Mouse (Mus musculus) hindbrain, embryonic 11.5 days (tissue): ENCODE measurements around the gene Cfap54. TPM values are rescaled to one million over a fixed set of nuclear protein-coding genes. Genes with fewer than 3 reads are reported as not detected.

Source experiments
- ATAC-seq: fragments of 200-750 bp; cut with Nextera tagmentation; 2 replicates; pipeline ENCODE4 v1.8.0; 2017; ENCODE audit warnings: mild to moderate bottlenecking, moderate TSS enrichment, moderate library complexity; ENCODE audit not compliant: low FRiP score
- DNase-seq: peaks from one replicate; pipeline ENCODE4 v3.0.0-alpha.2; 2015; ENCODE audit warnings: low spot score
- H3K27ac ChIP-seq: fragments of 300-500 bp; sonication (generic); 2 replicates; pipeline ENCODE4 v1.5.1; 2014; ENCODE audit warnings: mild to moderate bottlenecking, low read depth, low read length
- H3K27me3 ChIP-seq: fragments of 300-500 bp; sonication (generic); 2 replicates; pipeline ENCODE4 v1.6.1; 2014; ENCODE audit warnings: mild to moderate bottlenecking, low read length, moderate library complexity, mixed read lengths; ENCODE audit not compliant: control insufficient read depth, insufficient read depth
- H3K36me3 ChIP-seq: fragments of 300-500 bp; sonication (generic); 2 replicates; pipeline ENCODE4 v1.6.1; 2014; ENCODE audit warnings: mild to moderate bottlenecking, low read length, moderate library complexity, mixed read lengths; ENCODE audit not compliant: control insufficient read depth, insufficient read depth
- H3K4me1 ChIP-seq: fragments of 300-500 bp; sonication (generic); replicated peaks from 2 replicates; pipeline ENCODE4 v1.6.1; 2014; ENCODE audit warnings: low read length, mixed read lengths; ENCODE audit not compliant: control insufficient read depth, insufficient read depth
- H3K4me2 ChIP-seq: fragments of 300-500 bp; sonication (generic); replicated peaks from 2 replicates; pipeline ENCODE4 v1.6.1; 2014; ENCODE audit warnings: mild to moderate bottlenecking, low read depth, low read length
- H3K4me3 ChIP-seq: fragments of 300-500 bp; sonication (generic); 2 replicates; pipeline ENCODE4 v1.5.1; 2014; ENCODE audit warnings: low read depth, low read length
- H3K9ac ChIP-seq: fragments of 300-500 bp; sonication (generic); 2 replicates; pipeline ENCODE4 v1.6.1; 2014; ENCODE audit warnings: low read depth, low read length
- H3K9me3 ChIP-seq: fragments of 300-500 bp; sonication (generic); 2 replicates; pipeline ENCODE4 v1.6.1; 2016; ENCODE audit warnings: low read length; ENCODE audit not compliant: control insufficient read depth
- WGBS: fragments of 180-500 bp; shearing (Covaris S2); extraction: QIAGEN DNeasy Blood & Tissue Kit; methylation state at CpG from one replicate; pipeline ENCODE4 v1.1.7; 2014; 5-methylcytosine and 5-hydroxymethylcytosine counted together
- polyA plus RNA-seq: library from polyadenylated mRNA; unstranded; fragments of >200 nt; fragmentation: Nextera tagmentation; extraction: Ambion mirVana; gene quantifications from 2 replicates; pipeline ENCODE4 v1.2.1, GENCODE M21; 2014

The Cfap54 gene
- polyA plus RNA-seq, 1 experiment from 2014 or later = 2.4 TPM

DNA sequence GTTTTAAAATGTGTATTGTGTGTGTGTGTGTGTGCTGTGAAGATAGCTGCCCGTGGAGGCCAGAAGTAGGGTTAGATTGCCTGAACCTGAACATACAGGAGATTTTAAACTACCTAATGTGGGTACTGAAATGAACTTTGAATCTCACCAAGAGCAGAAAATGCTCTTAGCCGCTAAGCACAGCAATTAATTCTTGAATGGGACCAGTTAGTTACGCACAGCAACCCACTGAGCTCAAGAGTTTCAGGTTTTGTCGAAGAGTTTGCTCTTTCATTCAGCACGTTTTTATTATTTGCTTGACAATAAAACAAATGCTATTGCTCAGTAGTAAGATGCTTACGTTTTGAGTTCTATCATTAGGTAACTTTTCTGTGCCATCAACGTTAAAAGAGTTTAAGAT, 23.9 kb upstream of the Cfap54 start:
- no peak overlapping the region for H3K9ac ChIP-seq
- DNase-seq (no peak), ATAC-seq (no peak)
- no peaks in the 10 kb centered on the region for H3K36me3 ChIP-seq
- no peaks in the 10 kb centered on the region for H3K4me1 ChIP-seq
- H3K9me3 ChIP-seq = no peaks in the 10 kb centered on the region
- 73% methylated on average over 7 of the region's 7 CpGs for WGBS
- H3K4me3 ChIP-seq = no peak overlapping the region
- no peak overlapping the region for H3K4me2 ChIP-seq
- no peak overlapping the region for H3K27ac ChIP-seq
- H3K27me3 ChIP-seq = no peaks in the 10 kb centered on the region

DNA sequence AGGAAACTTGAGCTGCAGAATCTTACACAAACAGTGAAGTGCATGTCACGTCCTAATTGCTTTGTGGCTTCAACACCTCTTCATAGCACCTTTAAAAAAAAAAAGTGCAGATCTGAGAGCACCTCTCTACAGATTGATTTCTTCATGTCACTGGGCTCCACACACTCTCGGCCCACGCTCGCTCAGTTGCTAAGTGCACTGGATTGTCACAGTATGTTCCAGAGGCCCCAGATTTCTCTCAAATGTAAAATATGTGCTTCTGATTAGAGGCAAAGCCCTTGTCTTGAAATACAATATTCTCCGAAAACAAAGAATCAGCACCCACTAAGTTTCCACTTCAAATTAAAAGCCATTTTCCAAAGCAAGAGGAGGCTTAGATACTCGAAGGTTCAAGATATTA, 22.9 kb upstream of the Cfap54 start:
- Histone ChIP-seq H3K27me3 (no peaks in the 10 kb centered on the region), H3K4me1 (no peaks in the 10 kb centered on the region), H3K9me3 (no peaks in the 10 kb centered on the region), H3K4me2 (no peak overlapping the region), H3K9ac (no peak overlapping the region), H3K36me3 (no peaks in the 10 kb centered on the region), H3K4me3 (no peak overlapping the region), H3K27ac (no peak overlapping the region)
- no peak for DNase-seq
- ATAC-seq = no peak
- WGBS = 79% methylated on average over 6 of the region's 6 CpGs

DNA sequence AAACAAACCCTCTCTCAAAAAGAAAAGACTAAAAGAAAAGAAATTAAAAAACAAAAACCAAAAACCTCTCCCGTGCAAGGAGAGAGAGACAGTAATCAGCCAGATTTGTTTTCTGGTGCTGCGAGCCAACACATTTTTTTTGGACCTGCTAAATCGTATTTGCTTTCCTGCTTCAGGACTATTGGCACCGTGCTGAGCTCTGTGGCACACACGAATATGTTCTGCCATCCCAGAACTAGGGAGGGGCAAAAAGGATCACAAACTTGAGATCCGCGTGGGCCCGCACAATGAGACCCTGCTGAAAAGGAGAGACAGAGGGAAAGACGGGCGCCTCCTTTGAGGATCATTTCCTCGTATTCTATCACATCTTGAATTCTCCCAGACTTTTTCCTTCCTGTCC, 22.3 kb upstream of the Cfap54 start:
- Histone ChIP-seq H3K9ac (no peak overlapping the region), H3K27me3 (no peaks in the 10 kb centered on the region), H3K4me3 (no peak overlapping the region), H3K4me2 (no peak overlapping the region), H3K4me1 (no peaks in the 10 kb centered on the region), H3K9me3 (no peaks in the 10 kb centered on the region), H3K27ac (no peak overlapping the region), H3K36me3 (no peaks in the 10 kb centered on the region)
- ATAC-seq (no peak), DNase-seq (no peak)
- 78% methylated on average over 11 of the region's 11 CpGs for WGBS

DNA sequence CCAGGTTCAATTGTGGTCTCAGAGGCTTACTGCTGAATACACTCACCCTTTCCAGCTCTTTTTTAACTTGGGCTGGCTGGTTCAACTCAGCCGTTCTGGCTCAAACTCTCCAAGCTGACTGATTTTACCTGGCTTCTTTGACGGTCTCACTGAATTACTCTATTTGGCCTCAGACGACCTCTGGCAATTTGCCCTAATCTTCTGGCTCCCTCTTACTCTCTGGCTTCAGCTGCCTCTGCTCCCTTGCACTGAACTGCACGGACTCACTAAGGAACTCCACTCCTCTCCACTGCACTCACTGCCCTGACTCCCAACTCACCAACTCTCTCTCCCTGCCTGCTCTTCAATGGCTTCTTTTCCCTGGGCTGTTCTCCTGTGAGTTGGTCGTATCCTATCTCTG, 20.9 kb upstream of the Cfap54 start:
- H3K27me3 ChIP-seq = no peaks in the 10 kb centered on the region
- H3K27ac ChIP-seq = no peak overlapping the region
- 79% methylated on average over 5 of the region's 5 CpGs for WGBS
- no peaks in the 10 kb centered on the region for H3K9me3 ChIP-seq
- H3K9ac ChIP-seq = no peak overlapping the region
- H3K4me1 ChIP-seq = no peaks in the 10 kb centered on the region
- no peaks in the 10 kb centered on the region for H3K36me3 ChIP-seq
- H3K4me3 ChIP-seq = no peak overlapping the region
- DNase-seq (no peak), ATAC-seq (no peak)
- no peak overlapping the region for H3K4me2 ChIP-seq

DNA sequence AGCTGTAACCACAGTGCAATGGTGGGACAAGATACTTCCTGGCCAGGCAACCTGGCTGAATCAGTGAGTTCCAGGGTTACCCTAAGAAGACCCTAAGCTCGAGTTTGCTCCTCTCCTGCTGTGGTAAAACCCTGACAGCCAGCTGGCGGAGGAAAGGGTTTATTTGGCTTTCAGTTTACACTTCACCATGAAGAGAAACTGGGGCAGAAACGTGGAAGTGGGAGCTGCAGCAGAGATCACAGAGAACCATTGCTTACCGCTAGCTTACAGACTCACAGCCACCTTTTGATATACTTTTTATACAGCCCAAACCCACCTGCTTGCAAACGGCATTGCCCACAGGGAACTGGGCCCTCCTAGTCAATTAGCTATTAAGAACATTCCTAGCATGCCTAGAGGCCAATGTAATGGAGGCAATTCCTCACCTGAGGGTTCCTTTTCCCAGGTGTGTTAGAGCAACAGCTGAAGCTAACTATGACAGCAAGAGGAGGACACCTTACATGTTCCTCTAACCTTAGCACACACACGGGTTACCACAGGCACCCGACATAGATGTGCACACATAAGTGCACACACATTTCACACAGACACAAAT, 16.9 kb upstream of the Cfap54 start:
- no peaks in the 10 kb centered on the region for H3K36me3 ChIP-seq
- DNase-seq (no peak), ATAC-seq (no peak)
- H3K4me3 ChIP-seq = no peak overlapping the region
- H3K9ac ChIP-seq = no peak overlapping the region
- WGBS = 75% methylated on average over 7 of the region's 7 CpGs
- no peaks in the 10 kb centered on the region for H3K27me3 ChIP-seq
- no peaks in the 10 kb centered on the region for H3K9me3 ChIP-seq
- H3K4me2 ChIP-seq = no peak overlapping the region
- H3K4me1 ChIP-seq = no peaks in the 10 kb centered on the region
- no peak overlapping the region for H3K27ac ChIP-seq

DNA sequence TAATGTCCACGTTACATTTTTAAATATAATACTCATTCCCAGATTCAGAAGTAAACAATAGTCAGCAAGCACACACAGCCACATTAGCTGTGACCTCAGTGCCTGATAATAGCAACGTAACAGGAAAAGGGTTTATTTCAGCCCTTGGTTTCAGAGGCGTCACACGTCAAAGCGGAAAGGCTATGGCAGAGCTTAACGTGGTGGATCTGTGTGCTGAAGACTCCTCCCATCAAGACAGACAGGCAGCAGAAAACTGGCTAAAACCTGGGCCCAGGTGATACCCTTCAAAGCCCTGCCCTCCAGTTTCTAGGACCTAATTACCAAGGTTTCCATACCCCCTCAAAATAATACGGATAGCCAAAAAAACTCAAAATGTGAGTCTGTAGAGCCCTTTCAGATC, 16.0 kb upstream of the Cfap54 start:
- Histone ChIP-seq H3K36me3 (no peaks in the 10 kb centered on the region), H3K27me3 (no peaks in the 10 kb centered on the region), H3K9ac (no peak overlapping the region), H3K4me3 (no peak overlapping the region), H3K9me3 (no peaks in the 10 kb centered on the region), H3K4me1 (no peaks in the 10 kb centered on the region), H3K27ac (no peak overlapping the region), H3K4me2 (no peak overlapping the region)
- no peak for ATAC-seq
- no peak for DNase-seq
- WGBS = 90% methylated on average over 7 of the region's 7 CpGs

DNA sequence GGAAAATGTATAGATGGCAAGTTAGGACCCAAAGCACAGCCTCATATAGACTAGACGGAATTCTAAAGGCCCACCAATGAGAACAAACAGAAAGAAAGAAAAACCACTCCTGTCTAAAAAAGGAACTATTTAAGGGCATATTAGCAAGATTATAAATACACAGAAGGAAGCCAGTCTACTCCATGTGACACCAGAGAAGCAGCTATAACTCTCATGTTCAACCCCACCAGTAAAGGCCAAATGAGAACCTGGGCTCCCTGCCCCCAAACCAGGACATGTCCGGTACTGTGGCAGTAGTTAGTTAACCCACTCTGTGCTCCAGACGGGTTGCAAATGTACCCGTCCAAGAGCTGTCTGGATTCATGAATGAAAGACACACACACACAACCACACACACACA, 14.4 kb upstream of the Cfap54 start:
- WGBS = 91% methylated on average over 4 of the region's 4 CpGs
- no peak for DNase-seq

DNA sequence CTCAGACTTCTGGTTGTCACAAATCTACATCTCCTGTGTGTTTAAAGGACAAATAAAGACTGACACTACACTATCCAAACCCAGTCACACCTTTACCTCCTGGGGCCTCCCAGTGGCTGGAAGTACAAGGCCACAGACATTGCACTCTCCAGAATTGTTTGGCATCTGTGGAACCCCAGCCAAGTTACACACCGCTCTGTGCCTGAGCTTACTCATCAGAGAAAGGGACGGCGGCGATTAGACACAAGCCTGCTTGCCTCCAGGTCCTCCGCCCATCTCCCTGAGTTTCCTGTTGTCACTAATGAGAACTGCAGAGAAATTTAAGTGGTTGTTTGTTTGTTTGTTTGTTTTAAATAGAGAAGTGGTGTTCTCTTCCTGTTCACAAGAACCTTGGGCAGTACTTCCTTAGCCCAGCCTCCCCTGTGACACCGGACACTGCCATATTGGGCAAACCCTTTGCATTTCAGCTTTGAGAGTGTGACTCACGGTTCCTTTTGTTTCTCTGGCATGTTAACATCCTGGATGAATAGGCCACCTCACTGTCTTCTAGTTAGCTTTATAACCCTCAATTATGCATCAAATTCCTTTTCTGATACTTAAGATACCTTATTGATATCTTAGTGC, 13.7 kb upstream of the Cfap54 start:
- DNase-seq (no peak), ATAC-seq (no peak)
- Histone ChIP-seq H3K4me2 (no peak overlapping the region), H3K27ac (no peak overlapping the region), H3K4me3 (no peak overlapping the region), H3K4me1 (no peaks in the 10 kb centered on the region), H3K9me3 (no peaks in the 10 kb centered on the region), H3K9ac (no peak overlapping the region), H3K36me3 (no peaks in the 10 kb centered on the region), H3K27me3 (no peaks in the 10 kb centered on the region)
- WGBS = 89% methylated on average over 7 of the region's 7 CpGs

More for the DNA sequence above, 14.4 kb upstream of the Cfap54 start:
- no peaks in the 10 kb centered on the region for H3K36me3 ChIP-seq
- no peak overlapping the region for H3K27ac ChIP-seq
- H3K4me1 ChIP-seq = no peaks in the 10 kb centered on the region
- no peak for ATAC-seq
- no peak overlapping the region for H3K4me3 ChIP-seq
- no peak overlapping the region for H3K4me2 ChIP-seq
- H3K9ac ChIP-seq = no peak overlapping the region
- no peaks in the 10 kb centered on the region for H3K9me3 ChIP-seq
- H3K27me3 ChIP-seq = no peaks in the 10 kb centered on the region

DNA sequence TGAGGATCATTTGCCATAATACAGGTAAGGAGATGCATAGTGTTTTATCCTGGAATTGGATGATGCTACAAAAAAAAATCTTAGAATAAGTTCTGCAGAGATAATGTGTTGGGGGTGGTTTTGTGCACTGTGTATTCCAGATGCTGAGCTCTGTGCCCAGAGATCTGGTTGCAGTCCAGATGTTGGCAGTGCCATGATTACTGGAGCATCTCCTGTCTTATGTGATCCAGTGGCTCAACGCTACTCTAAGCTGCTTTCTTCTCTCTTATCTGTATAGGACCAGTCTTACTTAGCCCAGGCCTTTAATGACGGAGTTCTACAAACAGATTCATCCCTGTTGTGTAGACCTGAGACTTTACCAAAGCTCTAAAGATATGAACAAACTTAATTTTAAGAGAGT, 10.5 kb upstream of the Cfap54 start:
- Histone ChIP-seq H3K9me3 (no peaks in the 10 kb centered on the region), H3K27me3 (no peaks in the 10 kb centered on the region), H3K36me3 (no peaks in the 10 kb centered on the region), H3K9ac (no peak overlapping the region), H3K4me1 (no peaks in the 10 kb centered on the region), H3K27ac (no peak overlapping the region), H3K4me3 (no peak overlapping the region), H3K4me2 (no peak overlapping the region)
- ATAC-seq = no peak
- DNase-seq = no peak
- 90% methylated on average over 2 of the region's 2 CpGs for WGBS
